Mouse (Mus musculus): ENCODE data around the gene Mrnip. TPM values are rescaled to one million over a fixed set of nuclear protein-coding genes. Genes with fewer than 3 reads are reported as not detected.

Mrnip gene
- polyA plus RNA-seq, 1 experiment from 2014 or later: 20.8 TPM

- Histone ChIP-seq H3K4me3 (replicated peaks; ENCODE audit: low read depth, low read length) (peak overlapping the region; percentile 90), H3K4me1 (replicated peaks; ENCODE audit: insufficient read depth, low read length) (peaks cover 35% of the 10 kb centered on the region), H3K9ac (ENCODE audit: low read depth, low read length) (peak overlapping the region; percentile 98), H3K27ac (peak overlapping the region; percentile 92), H3K9me3 (replicated peaks; ENCODE audit: low read length) (no peaks in the 10 kb centered on the region), H3K36me3 (ENCODE audit: insufficient read depth, low read length) (no peaks in the 10 kb centered on the region), H3K4me2 (ENCODE audit: low read length) (peak overlapping the region; percentile 95), H3K27me3 (ENCODE audit: insufficient read depth, low read length) (no peaks in the 10 kb centered on the region)
- ATAC-seq (replicated peaks; ENCODE audit: low FRiP score, low read depth) (peak; percentile 81), DNase-seq (ENCODE audit: low spot score) (peak; percentile 86)
- TF ChIP-seq CTCF (IDR thresholded peaks at IDR 0.05; ENCODE audit: low read depth): peak; percentile 42
- WGBS: 1% methylated on average over 68 of the region's 70 CpGs
Measured at GRCm38 (mm10) chr11:50224671-50225530, 50.7 kb downstream of the Mrnip start.

- Histone ChIP-seq H3K27me3 (ENCODE audit: insufficient read depth, low read length) (no peaks in the 10 kb centered on the region), H3K4me3 (replicated peaks; ENCODE audit: low read depth, low read length) (peak overlapping the region; percentile 90), H3K27ac (peak overlapping the region; percentile 92), H3K36me3 (ENCODE audit: insufficient read depth, low read length) (no peaks in the 10 kb centered on the region), H3K9me3 (replicated peaks; ENCODE audit: low read length) (no peaks in the 10 kb centered on the region), H3K9ac (ENCODE audit: low read depth, low read length) (peak overlapping the region; percentile 98), H3K4me2 (ENCODE audit: low read length) (peak overlapping the region; percentile 95), H3K4me1 (replicated peaks; ENCODE audit: insufficient read depth, low read length) (peaks cover 36% of the 10 kb centered on the region)
- peak; percentile 31 for ATAC-seq (replicated peaks; ENCODE audit: low FRiP score, low read depth)
- TF ChIP-seq CTCF (IDR thresholded peaks at IDR 0.05; ENCODE audit: low read depth): peak; percentile 6; the same call in 1 of the 2 replicates
- WGBS: 2% methylated on average over 33 of the region's 34 CpGs
- no peak for DNase-seq (ENCODE audit: low spot score)
Measured at GRCm38 (mm10) chr11:50225611-50226378, 51.6 kb downstream of the Mrnip start.

GRCm38 (mm10) chr11:50226406-50226805 lies 52.2 kb downstream of the Mrnip start:
- WGBS: 36% methylated on average over 2 of the region's 2 CpGs
- no peaks in the 10 kb centered on the region for H3K27me3 ChIP-seq (ENCODE audit: insufficient read depth, low read length)
- H3K27ac ChIP-seq: peak overlapping the region; percentile 92
- H3K9me3 ChIP-seq (replicated peaks; ENCODE audit: low read length): no peaks in the 10 kb centered on the region
- DNase-seq (ENCODE audit: low spot score): no peak
- H3K4me2 ChIP-seq (ENCODE audit: low read length): peak overlapping the region; percentile 95
- H3K36me3 ChIP-seq (ENCODE audit: insufficient read depth, low read length): no peaks in the 10 kb centered on the region
- ATAC-seq (replicated peaks; ENCODE audit: low FRiP score, low read depth): no peak
- H3K9ac ChIP-seq (ENCODE audit: low read depth, low read length): peak overlapping the region; percentile 98; the same call in 1 of the 2 replicates
- peaks cover 40% of the 10 kb centered on the region for H3K4me1 ChIP-seq (replicated peaks; ENCODE audit: insufficient read depth, low read length)
- H3K4me3 ChIP-seq (replicated peaks; ENCODE audit: low read depth, low read length): peak overlapping the region; percentile 90
- no peak for TF ChIP-seq CTCF (IDR thresholded peaks at IDR 0.05; ENCODE audit: low read depth)

- no peaks in the 10 kb centered on the region for H3K9me3 ChIP-seq (replicated peaks; ENCODE audit: low read length)
- no peak for TF ChIP-seq CTCF (IDR thresholded peaks at IDR 0.05; ENCODE audit: low read depth)
- DNase-seq (ENCODE audit: low spot score): no peak
- 64% methylated on average over 3 of the region's 3 CpGs for WGBS
- no peaks in the 10 kb centered on the region for H3K27me3 ChIP-seq (ENCODE audit: insufficient read depth, low read length)
- no peak for ATAC-seq (replicated peaks; ENCODE audit: low FRiP score, low read depth)
- H3K4me3 ChIP-seq (replicated peaks; ENCODE audit: low read depth, low read length): 0 out of 2 replicates have a peak overlapping the region, but pooled peaks have one; percentile 90
- H3K4me1 ChIP-seq (replicated peaks; ENCODE audit: insufficient read depth, low read length): peaks cover 40% of the 10 kb centered on the region
- H3K36me3 ChIP-seq (ENCODE audit: insufficient read depth, low read length): peaks cover 3% of the 10 kb centered on the region; the same call in 1 of the 2 replicates
- H3K27ac ChIP-seq: peak overlapping the region; percentile 63
- H3K9ac ChIP-seq (ENCODE audit: low read depth, low read length): peak overlapping the region; percentile 98; the same call in 1 of the 2 replicates
- peak overlapping the region; percentile 95 for H3K4me2 ChIP-seq (ENCODE audit: low read length)
Measured at GRCm38 (mm10) chr11:50227226-50227625, 53.0 kb downstream of the Mrnip start.

GRCm38 (mm10) chr11:50227736-50228135 lies 53.5 kb downstream of the Mrnip start:
- H3K4me3 ChIP-seq (replicated peaks; ENCODE audit: low read depth, low read length): no peak overlapping the region
- DNase-seq (ENCODE audit: low spot score) (no peak), ATAC-seq (replicated peaks; ENCODE audit: low FRiP score, low read depth) (no peak)
- peaks cover 8% of the 10 kb centered on the region; the same call in 1 of the 2 replicates for H3K36me3 ChIP-seq (ENCODE audit: insufficient read depth, low read length)
- no peak for TF ChIP-seq CTCF (IDR thresholded peaks at IDR 0.05; ENCODE audit: low read depth)
- no peak overlapping the region; the same call in 1 of the 2 replicates for H3K27ac ChIP-seq
- H3K9ac ChIP-seq (ENCODE audit: low read depth, low read length): no peak overlapping the region
- H3K27me3 ChIP-seq (ENCODE audit: insufficient read depth, low read length): no peaks in the 10 kb centered on the region
- H3K9me3 ChIP-seq (replicated peaks; ENCODE audit: low read length): no peaks in the 10 kb centered on the region
- no peak overlapping the region for H3K4me2 ChIP-seq (ENCODE audit: low read length)
- WGBS: 84% methylated on average over 4 of the region's 4 CpGs
- peaks cover 40% of the 10 kb centered on the region for H3K4me1 ChIP-seq (replicated peaks; ENCODE audit: insufficient read depth, low read length)

- H3K9ac ChIP-seq (ENCODE audit: low read depth, low read length): no peak overlapping the region
- no peak overlapping the region for H3K4me3 ChIP-seq (replicated peaks; ENCODE audit: low read depth, low read length)
- H3K9me3 ChIP-seq (replicated peaks; ENCODE audit: low read length): no peaks in the 10 kb centered on the region
- H3K4me2 ChIP-seq (ENCODE audit: low read length): no peak overlapping the region
- ATAC-seq (replicated peaks; ENCODE audit: low FRiP score, low read depth) (no peak), DNase-seq (ENCODE audit: low spot score) (no peak)
- H3K4me1 ChIP-seq (replicated peaks; ENCODE audit: insufficient read depth, low read length): peaks cover 37% of the 10 kb centered on the region
- TF ChIP-seq CTCF (IDR thresholded peaks at IDR 0.05; ENCODE audit: low read depth): no peak
- no peaks in the 10 kb centered on the region for H3K27me3 ChIP-seq (ENCODE audit: insufficient read depth, low read length)
- H3K36me3 ChIP-seq (ENCODE audit: insufficient read depth, low read length): peaks cover 18% of the 10 kb centered on the region
- no peak overlapping the region for H3K27ac ChIP-seq
- WGBS: 27% methylated on average over 3 of the region's 3 CpGs
Measured at GRCm38 (mm10) chr11:50228772-50229171, 54.5 kb downstream of the Mrnip start.
